Mouse (Mus musculus): Measurements from ENCODE around the gene Inafm1.
A peak's percentile ranks its signal among the peaks of the same experiment; 100 is the strongest.
"Not testable (repeated sequence)": the region's sequence is repeated elsewhere in the genome, so short reads cannot be mapped to it uniquely, and the experiment has no call there.

Inafm1 gene

DNA sequence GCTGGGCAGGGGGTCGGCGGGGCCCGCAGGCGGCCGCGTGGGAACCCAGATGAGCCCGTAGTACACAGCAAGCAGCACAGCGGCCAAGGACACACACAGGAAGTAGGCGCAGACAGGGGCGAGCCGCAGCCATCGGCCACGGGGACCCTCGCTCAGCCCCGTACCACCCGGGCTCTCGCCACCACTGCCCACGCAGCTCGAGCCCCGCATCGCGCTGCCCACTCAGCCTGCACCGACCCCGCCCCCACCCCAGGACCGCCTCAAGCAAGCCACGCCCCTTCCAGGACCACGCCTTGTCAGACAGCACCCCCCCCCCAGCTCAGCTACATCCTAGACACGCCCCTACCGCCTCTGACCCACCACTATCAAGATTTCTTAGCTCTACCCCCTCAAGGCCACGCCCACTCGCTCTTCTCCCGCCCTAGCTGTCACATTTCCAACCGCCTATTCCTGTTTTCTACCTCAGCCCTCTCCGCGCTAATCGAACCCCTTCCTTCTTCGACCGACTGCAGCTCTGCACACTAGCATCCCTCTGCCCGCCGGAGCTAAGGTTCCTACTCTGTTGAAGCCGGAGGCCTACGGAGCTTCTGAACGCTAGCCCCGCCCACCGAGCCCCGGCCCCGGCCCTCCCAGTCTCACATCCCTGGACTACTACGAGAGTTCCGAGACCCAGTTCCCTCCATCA, at the start of gene Inafm1:
TSS of gene Inafm1 (minus strand) at position 537 of the 685 bp plus-strand sequence.
- DNase-seq (ENCODE audit: low spot score): peak; percentile 65

DNA sequence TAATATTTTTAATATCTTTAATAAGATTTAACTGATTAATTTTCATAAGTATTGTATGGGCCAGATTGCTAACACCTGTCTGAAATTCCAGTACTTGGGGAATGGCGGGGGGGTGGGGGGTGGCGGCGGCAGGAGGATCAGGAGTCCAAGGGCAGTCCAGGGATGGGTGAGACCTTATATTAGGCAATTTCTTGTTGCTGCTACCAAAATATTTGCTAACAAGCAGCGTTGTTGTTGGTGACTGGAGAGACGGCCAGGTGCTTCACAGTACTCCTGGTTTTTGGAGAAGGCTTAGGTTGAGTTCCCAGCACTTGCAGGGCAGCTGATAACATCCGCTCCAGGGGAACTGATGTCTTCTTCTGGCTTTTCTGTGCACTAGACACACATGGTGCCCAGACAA, 47.1 kb upstream of the Inafm1 start:
- DNase-seq (ENCODE audit: low spot score): no peak

- DNase-seq (ENCODE audit: low spot score): no peak
Measured at GRCm38 (mm10) chr7:16319216-16319615, 45.8 kb upstream of the Inafm1 start.

DNA sequence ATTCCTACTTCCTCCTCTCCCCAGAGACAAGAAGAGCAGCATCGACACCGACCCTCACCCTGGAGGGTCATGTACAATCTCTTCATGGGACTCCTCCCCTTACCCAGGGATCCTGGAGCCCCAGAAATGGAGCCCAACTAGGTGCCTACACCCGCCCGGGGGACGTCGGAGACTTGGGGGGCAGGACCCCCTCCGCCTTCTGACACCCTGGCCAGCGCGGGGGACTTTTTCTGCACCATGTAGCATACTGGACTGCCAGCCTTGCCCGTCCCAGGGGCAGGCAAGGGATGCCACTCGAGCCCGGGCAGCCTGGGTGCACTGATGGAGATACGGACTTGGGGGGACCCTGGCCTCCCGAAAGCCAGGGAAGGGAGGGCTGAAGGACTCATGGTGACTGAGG, 43.7 kb upstream of the Inafm1 start:
- DNase-seq (ENCODE audit: low spot score): no peak

DNA sequence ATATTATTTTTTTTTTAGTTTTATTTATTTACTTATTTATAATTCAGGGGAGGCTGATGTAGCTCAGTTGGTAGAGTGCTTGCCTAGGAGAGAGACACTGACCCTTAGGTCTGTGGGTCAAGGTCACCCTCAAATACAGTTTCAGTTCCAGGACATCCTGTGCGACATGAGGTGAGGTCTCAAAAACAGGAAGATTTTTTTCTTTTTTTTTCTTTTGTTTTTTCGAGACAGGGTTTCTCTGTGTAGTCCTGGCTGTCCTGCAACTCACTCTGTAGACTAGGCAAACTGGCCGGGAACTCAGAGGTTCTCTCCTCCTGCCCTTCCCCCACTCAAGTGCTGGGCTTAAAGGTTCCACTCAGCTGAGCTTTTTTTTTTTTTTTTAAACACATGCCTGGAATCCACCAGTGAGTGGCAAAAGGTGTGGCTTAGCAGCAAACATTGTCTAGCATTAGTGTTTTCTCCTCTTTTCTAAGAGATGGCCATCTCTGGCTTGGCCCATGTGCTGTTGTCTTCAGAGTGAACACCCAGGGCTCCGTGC, 41.9 kb upstream of the Inafm1 start:
- DNase-seq (ENCODE audit: low spot score): no peak

DNA sequence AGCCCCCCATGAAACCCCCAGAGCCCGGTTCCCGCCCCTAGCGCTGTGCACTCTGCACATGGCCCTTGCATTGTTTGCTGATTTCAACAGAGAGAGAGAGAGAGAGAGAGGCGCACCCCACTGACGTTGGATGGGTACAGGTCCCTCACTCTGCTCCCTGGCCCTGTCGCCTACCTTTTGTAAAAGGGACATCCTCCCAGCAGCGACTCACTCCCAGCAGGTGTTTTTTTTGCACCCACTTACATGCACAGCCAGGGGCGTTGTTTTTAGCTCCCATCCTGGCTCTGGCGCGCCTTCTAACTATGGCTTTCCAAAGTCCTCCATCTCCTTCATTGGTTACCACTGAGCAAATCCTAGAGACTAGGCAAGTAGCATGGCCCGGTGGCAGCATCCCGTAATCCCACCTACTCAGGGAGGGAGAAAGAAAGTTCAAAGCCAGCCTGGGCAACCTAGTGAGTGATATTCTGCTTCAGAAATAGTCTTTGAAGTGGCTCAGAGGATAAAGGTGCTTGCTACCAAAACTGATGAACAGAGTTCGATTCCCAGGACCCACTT, 40.9 kb upstream of the Inafm1 start:
- no peak for DNase-seq (ENCODE audit: low spot score)

DNA sequence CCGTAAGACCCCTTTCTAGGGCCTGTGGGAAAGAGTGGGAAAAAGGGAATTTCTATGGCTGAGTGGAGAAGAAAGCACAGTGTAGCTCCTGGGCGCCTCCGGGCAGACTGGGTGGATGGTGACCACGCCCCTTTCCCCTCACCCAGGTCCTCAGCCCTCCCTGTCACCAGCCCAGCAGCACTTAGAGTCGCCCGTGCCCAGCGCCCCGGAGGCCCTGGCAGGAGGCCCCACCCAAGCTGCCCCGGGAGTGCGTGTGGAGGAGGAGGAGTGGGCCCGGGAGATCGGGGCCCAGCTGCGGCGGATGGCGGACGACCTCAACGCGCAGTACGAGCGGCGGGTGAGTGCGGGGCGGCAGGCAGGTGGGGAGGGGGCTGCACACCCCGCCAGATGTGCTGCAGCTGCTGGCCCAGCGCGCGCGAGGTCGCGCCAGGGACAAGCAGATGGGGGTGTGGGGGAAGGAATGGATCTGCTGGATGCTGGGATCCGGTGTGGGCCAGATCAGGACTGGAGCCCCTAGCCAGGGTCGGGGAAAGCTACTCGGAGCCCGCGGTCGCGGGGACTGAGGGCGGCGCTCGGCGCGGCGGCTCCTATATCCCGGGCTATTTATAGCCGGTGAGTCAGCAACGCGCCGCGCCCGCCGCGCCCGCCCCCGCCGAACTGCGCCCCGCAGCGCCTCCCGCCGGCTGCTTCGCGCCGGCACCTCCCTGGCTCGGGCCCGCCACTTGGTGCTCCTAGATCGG, 40.2 kb upstream of the Inafm1 start:
- DNase-seq (ENCODE audit: low spot score): peak; percentile 79

DNA sequence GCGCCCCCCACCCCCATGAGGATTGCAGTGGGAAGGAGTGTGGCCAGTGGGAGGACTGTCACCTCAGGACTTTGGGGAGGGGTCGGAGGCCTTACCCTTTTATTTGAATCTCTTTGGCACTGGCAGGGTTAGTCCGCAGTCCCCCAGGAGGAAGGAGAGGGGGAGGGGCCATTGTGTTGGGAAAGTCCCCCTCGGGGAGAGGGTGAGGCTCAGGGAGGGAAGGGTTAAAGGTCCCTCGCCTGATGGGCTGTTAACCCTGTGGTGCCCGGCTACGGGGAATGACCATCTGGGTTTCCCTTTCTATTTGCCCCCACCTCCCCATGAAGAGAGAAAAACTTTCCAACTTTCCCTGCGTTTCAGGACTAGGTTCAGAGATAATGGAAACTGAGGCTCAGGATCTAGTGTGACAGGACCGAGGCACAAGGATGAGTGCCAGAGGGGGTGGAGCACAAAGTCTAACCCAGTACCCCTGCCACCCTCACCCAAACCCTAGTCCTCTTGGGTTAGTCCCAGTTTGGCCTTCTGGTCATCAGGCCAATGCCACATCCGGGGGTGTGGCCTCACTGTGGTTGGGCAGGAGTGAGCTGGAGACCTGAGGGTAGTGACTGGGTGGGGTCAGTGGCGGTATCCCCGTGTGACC, 39.4 kb upstream of the Inafm1 start:
- peak; percentile 57 for DNase-seq (ENCODE audit: low spot score)

- DNase-seq (ENCODE audit: low spot score): peak; percentile 36
Measured at GRCm38 (mm10) chr7:16312011-16312671, 38.7 kb upstream of the Inafm1 start.

GRCm38 (mm10) chr7:16311453-16312004, 38.1 kb upstream of the Inafm1 start:
- peak; percentile 20 for DNase-seq (ENCODE audit: low spot score)

DNA sequence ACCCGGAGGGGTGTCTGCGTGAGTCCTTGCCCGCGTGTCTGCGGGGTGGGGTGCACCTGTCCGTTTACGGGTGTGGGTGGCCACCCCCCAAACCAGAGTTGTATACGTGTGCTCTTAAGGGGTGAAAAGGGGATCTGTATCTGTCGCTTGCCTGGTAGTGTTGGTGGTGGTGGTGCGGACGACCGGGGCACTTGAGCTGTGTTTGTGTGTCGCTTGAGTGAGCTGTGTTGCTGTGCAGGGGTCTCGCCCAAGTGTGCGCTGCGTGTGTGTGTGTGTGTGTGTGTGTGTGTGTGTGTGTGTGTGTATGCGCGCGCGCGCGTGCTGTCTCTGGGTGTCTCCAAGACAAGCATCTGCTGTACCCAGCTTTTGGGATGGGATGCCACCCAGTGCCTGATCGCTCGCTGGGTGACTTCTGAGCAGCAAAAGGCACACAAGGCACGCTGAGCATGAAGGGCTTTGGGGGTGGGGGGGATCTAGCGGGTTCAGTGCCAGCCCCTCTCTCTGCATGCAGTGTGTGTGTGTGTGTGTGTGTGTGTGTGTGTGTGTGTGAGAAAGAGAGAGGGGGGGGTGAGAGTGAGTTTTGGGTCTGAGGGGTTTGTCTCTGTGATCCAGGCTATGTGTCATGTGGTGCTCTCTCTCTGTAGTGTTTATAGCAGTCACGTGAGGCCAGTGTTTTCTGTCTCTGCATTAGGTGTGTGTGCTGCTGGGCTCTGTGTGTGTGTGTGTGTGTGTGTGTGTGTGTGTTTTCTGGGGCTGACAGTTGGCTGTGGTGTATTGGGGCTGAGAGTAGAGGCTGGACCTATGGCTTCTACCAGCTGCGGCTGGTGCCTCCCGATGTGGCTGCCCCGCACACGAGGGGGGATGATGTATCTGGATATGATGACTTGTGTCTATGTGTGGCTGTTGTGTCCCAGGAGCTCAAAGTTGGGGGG, 37.4 kb upstream of the Inafm1 start:
- DNase-seq (ENCODE audit: low spot score): no peak

DNA sequence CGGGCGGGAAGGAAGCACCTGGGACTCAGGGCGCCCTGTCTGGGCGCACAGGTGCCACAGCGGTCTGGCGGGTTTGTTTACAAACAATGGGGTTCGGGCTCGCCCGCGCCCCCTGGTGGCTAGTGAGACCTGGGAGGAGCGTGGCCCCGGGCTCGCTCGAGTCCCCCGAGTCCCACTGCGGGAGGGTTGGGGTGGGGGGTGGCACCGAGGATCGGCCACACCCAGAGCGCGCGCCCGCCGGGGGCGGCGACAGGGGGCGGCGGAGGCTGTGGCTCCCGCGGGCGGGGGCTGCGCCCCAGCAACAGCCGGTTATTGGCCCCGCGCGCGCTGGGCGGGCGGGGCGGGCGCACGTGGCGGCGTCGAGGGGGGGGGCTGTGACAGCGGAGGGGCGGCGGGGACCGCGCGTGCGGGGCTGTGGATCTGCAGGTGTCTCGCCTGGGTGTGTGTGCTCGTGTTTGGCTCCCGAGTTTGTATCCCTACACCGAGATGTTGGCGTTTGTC, 36.7 kb upstream of the Inafm1 start:
- peak; percentile 73 for DNase-seq (ENCODE audit: low spot score)

DNA sequence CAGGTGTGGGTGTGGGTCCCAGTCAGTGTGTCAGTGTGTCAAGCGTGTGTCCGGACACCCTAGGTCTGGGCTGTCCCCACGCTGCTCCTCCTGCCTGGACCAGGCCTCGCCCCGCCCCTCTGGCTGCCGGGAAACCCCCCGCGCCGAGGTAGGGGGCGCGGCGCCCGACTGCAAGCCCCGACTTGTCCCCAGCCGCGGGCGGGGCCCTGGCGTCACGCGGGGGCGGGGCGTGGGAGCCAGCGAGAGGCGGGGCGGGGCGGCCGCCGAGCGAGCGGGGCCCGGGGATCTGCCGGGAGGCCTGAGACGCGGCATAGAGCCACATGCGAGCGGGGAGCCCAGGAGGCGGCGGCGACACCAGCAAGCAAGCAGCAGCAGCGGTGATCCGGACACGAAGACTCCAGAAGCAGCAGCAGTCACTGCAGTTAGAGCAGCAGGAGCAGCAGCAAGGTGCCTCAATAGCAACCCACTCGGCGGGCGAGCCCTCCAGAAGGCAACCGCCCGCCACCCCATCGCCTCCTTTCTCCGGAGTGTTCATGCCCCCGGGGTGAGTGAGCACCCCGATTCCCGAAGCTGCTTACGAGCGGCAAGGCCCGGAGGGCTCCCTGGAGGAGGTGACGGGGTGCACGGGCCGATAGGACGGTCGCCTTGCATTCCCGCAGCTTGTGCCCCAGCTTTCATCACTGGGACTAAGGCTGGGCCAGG, 36.1 kb upstream of the Inafm1 start:
- peak; percentile 78 for DNase-seq (ENCODE audit: low spot score)

GRCm38 (mm10) chr7:16308555-16309317, 35.3 kb upstream of the Inafm1 start:
- DNase-seq (ENCODE audit: low spot score): no peak

DNA sequence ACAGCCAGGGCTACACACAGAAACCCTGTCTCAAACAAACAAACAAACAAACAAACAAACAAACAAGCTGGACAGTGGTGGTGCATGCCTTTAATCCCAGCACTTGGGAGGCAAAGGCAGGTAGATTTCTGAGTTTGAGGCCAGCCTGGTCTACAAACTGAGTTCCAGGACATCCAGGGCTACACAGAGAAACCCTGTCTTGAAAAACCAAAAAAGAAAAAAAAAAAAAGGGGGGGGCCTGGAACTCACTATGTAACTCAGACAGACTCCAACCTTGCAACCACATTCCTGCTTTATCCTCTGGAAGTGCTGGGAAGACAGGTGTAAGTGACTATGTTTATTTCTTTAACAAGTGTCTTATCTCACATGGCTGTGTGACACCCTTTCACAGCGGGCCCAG, 34.7 kb upstream of the Inafm1 start, which contains the start of gene Bbc3:
TSS of gene Bbc3 (plus strand) at position 301 of the 400 bp plus-strand sequence.
- DNase-seq (ENCODE audit: low spot score): not testable (repeated sequence)

DNA sequence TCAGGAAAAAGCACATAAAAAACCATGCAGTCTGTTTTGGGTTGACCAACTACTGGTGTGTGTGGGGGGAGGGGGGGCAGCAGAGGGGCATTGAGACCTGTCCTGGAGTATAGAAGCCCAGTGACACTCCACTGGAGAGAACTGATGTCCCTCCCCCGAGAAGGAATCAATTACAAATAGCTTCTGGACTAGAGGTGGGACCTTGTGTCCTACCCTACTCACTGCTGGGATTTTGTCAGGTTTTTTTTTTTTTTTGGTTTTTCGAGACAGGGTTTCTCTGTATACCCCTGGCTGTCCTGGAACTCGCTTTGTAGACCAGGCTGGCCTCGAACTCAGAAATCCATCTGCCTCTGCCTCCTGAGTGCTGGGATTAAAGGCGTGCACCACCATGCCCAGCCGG, 33.7 kb upstream of the Inafm1 start:
- DNase-seq (ENCODE audit: low spot score): not testable (repeated sequence)

DNA sequence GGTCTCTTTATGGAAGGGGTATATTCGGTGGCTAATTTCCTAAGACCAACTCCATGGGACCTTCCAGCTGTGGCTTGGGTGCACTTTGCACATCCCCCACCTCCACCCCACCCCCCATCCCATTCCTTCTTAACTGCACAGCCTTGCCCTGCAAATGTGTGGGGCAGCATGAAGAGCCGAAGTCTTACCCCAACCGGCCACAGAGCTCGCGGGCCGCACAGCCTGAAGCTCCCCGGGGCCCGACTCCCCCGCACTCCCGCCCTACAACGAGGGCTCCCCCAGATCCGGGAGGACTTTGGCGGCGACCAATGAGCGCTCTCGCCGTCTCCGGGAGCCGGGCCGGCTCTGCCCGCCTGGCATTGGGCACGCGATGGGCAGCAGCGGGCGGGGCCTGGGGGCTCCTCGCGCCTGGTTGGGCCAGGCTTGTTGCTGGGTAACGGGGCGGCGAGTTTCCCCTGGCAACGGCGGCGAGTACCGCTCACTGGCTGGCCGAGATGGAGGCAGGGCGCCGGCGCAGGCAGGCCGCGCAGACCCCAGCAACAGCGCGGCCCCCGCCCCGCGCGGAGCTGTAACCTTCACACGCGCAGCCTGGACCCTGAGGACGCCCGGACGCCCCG, 26.1 kb upstream of the Inafm1 start:
- DNase-seq (ENCODE audit: low spot score): peak; percentile 77

DNA sequence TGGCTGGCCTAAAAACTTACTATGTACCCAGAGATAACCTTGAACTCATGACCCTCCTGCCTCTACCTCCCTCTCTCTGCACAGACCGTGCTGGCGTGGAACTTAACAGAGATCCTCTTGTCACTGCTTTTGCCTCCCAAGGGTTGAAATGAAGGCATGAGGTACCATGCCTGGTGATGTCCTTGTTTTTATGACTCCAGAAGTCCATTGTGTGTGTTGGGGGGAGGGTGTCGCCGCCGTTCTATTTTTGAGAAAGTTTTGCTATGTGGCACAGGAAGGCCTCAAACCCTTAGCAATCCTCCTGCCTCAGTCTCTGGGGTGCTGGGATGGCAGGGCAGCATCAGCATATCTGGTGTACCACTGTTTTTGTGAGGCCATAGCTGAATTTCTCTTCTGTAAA, 25.5 kb upstream of the Inafm1 start:
- no peak for DNase-seq (ENCODE audit: low spot score)
